Mouse (Mus musculus) hindbrain, embryonic 16.5 days (tissue): ENCODE results near the gene Pygo1. TPM values are rescaled to one million over a fixed set of nuclear protein-coding genes. Genes with fewer than 3 reads are reported as not detected.

Experiments
- ATAC-seq: fragments of 200-750 bp; cut with Nextera tagmentation; 2 replicates; pipeline ENCODE4 v1.8.0; 2017; ENCODE audit warnings: moderate TSS enrichment, moderate library complexity
- H3K27ac ChIP-seq: fragments of 300-500 bp; sonication (generic); 2 replicates; pipeline ENCODE4 v1.5.1; 2014; ENCODE audit warnings: low read depth, mild to moderate bottlenecking, control low read depth, low read length, moderate library complexity
- H3K27me3 ChIP-seq: fragments of 300-500 bp; sonication (generic); replicated peaks from 2 replicates; pipeline ENCODE4 v1.6.1; 2014; ENCODE audit warnings: low read length; ENCODE audit not compliant: control insufficient read depth, insufficient read depth
- H3K36me3 ChIP-seq: fragments of 300-500 bp; sonication (generic); 2 replicates; pipeline ENCODE4 v1.6.1; 2014; ENCODE audit warnings: mild to moderate bottlenecking, low read length, moderate library complexity, mixed read lengths; ENCODE audit not compliant: control insufficient read depth, insufficient read depth
- H3K4me1 ChIP-seq: fragments of 300-500 bp; sonication (generic); 2 replicates; pipeline ENCODE4 v1.6.1; 2014; ENCODE audit warnings: low read depth, low read length; ENCODE audit not compliant: control insufficient read depth, insufficient read depth
- H3K4me2 ChIP-seq: fragments of 300-500 bp; sonication (generic); 2 replicates; pipeline ENCODE4 v1.6.1; 2014; ENCODE audit warnings: mild to moderate bottlenecking, low read length, control low read depth, moderate library complexity
- H3K4me3 ChIP-seq: fragments of 300-500 bp; sonication (generic); 2 replicates; pipeline ENCODE4 v1.5.1; 2014; ENCODE audit warnings: mild to moderate bottlenecking, low read length, control low read depth, moderate library complexity
- H3K9ac ChIP-seq: fragments of 300-500 bp; sonication (generic); 2 replicates; pipeline ENCODE4 v1.6.1; 2014; ENCODE audit warnings: low read depth, mild to moderate bottlenecking, control low read depth, low read length, moderate library complexity
- H3K9me3 ChIP-seq: fragments of 300-500 bp; sonication (generic); 2 replicates; pipeline ENCODE4 v1.6.1; 2014; ENCODE audit warnings: mild to moderate bottlenecking, low read length, moderate library complexity; ENCODE audit not compliant: control insufficient read depth
- WGBS: fragments of 180-500 bp; shearing (Covaris S2); extraction: QIAGEN DNeasy Blood & Tissue Kit; methylation state at CpG from one replicate; pipeline ENCODE4 v1.1.7; 2014; 5-methylcytosine and 5-hydroxymethylcytosine counted together
- polyA plus RNA-seq: library from polyadenylated mRNA; unstranded; fragments of >200 nt; fragmentation: Nextera tagmentation; extraction: Ambion mirVana; gene quantifications from 2 replicates; pipeline ENCODE4 v1.2.1, GENCODE M21; 2015

Gene Pygo1
- polyA plus RNA-seq, 1 experiment from 2014 or later: 12.0 TPM

GRCm38 (mm10) chr9:72972984-72973383, 47.5 kb downstream of the Pygo1 start:
- no peak overlapping the region for H3K4me2 ChIP-seq
- H3K4me3 ChIP-seq: no peak overlapping the region
- ATAC-seq: no peak
- H3K27ac ChIP-seq: no peak overlapping the region
- H3K4me1 ChIP-seq: no peaks in the 10 kb centered on the region
- no peaks in the 10 kb centered on the region for H3K9me3 ChIP-seq
- no peaks in the 10 kb centered on the region for H3K36me3 ChIP-seq
- H3K9ac ChIP-seq: no peak overlapping the region
- no peaks in the 10 kb centered on the region for H3K27me3 ChIP-seq

- H3K4me2 ChIP-seq: no peak overlapping the region
- no peaks in the 10 kb centered on the region for H3K4me1 ChIP-seq
- H3K9me3 ChIP-seq: no peaks in the 10 kb centered on the region
These were observed 49.3 kb downstream of the Pygo1 start for GRCm38 (mm10) chr9:72974734-72975133.

GRCm38 (mm10) chr9:72975242-72975641, 49.8 kb downstream of the Pygo1 start:
- WGBS: 95% methylated on average over 1 of the region's 1 CpGs
- H3K27me3 ChIP-seq: no peaks in the 10 kb centered on the region

More at GRCm38 (mm10) chr9:72974734-72975133, 49.3 kb downstream of the Pygo1 start:
- WGBS: 96% methylated on average over 5 of the region's 5 CpGs
- H3K27me3 ChIP-seq: no peaks in the 10 kb centered on the region
- no peak for ATAC-seq
- no peak overlapping the region for H3K4me3 ChIP-seq
- H3K27ac ChIP-seq: no peak overlapping the region
- H3K9ac ChIP-seq: no peak overlapping the region
- H3K36me3 ChIP-seq: no peaks in the 10 kb centered on the region

GRCm38 (mm10) chr9:72983066-72983465, 57.6 kb downstream of the Pygo1 start:
- H3K36me3 ChIP-seq: no peaks in the 10 kb centered on the region
- H3K4me3 ChIP-seq: no peak overlapping the region
- WGBS: 69% methylated on average over 2 of the region's 2 CpGs
- H3K4me1 ChIP-seq: peaks cover 17% of the 10 kb centered on the region
- H3K27ac ChIP-seq: no peak overlapping the region
- no peak overlapping the region for H3K4me2 ChIP-seq
- no peaks in the 10 kb centered on the region for H3K27me3 ChIP-seq
- ATAC-seq: no peak
- no peak overlapping the region for H3K9ac ChIP-seq
- H3K9me3 ChIP-seq: no peaks in the 10 kb centered on the region

More at GRCm38 (mm10) chr9:72975242-72975641, 49.8 kb downstream of the Pygo1 start:
- no peak for ATAC-seq
- no peak overlapping the region for H3K4me2 ChIP-seq
- no peak overlapping the region for H3K9ac ChIP-seq
- no peak overlapping the region for H3K4me3 ChIP-seq
- H3K4me1 ChIP-seq: no peaks in the 10 kb centered on the region
- H3K36me3 ChIP-seq: no peaks in the 10 kb centered on the region
- no peak overlapping the region for H3K27ac ChIP-seq
- no peaks in the 10 kb centered on the region for H3K9me3 ChIP-seq

GRCm38 (mm10) chr9:72985250-72986220, 60.1 kb downstream of the Pygo1 start, which contains the start of the genes Ccpg1os and Ccpg1:
Ccpg1os (minus strand) TSS chr9:72985382.
Ccpg1 (plus strand) TSS chr9:72985429.
- H3K4me3 ChIP-seq: peak within 1 kb of the TSS; percentile 98
- peak within 1 kb of the TSS; percentile 91 for H3K9ac ChIP-seq
- H3K27me3 ChIP-seq: no peaks in the 10 kb centered on the region
- H3K4me2 ChIP-seq: peak within 1 kb of the TSS; percentile 88
- H3K27ac ChIP-seq: peak within 1 kb of the TSS; percentile 91
- peak; percentile 100 for ATAC-seq
- no peaks in the 10 kb centered on the region for H3K36me3 ChIP-seq
- under 1% methylated on average over 70 of the region's 88 CpGs for WGBS
- peaks cover 17% of the 10 kb centered on the region for H3K4me1 ChIP-seq
- no peaks in the 10 kb centered on the region for H3K9me3 ChIP-seq

- no peaks in the 10 kb centered on the region for H3K9me3 ChIP-seq
- peaks cover 17% of the 10 kb centered on the region for H3K4me1 ChIP-seq
- WGBS: 73% methylated on average over 3 of the region's 3 CpGs
- ATAC-seq: no peak
- H3K27me3 ChIP-seq: no peaks in the 10 kb centered on the region
- no peak overlapping the region for H3K4me2 ChIP-seq
- H3K36me3 ChIP-seq: no peaks in the 10 kb centered on the region
- no peak overlapping the region for H3K27ac ChIP-seq
- no peak overlapping the region for H3K9ac ChIP-seq
- H3K4me3 ChIP-seq: no peak overlapping the region
These were observed 62.3 kb downstream of the Pygo1 start for GRCm38 (mm10) chr9:72987703-72988102.

GRCm38 (mm10) chr9:72988706-72989105, 63.3 kb downstream of the Pygo1 start:
- WGBS: 85% methylated on average over 5 of the region's 5 CpGs
- Histone ChIP-seq H3K4me3 (no peak overlapping the region), H3K27me3 (no peaks in the 10 kb centered on the region), H3K9me3 (no peaks in the 10 kb centered on the region), H3K27ac (no peak overlapping the region), H3K9ac (no peak overlapping the region), H3K4me2 (no peak overlapping the region), H3K4me1 (peaks cover 17% of the 10 kb centered on the region), H3K36me3 (no peaks in the 10 kb centered on the region)
- ATAC-seq: no peak

- Histone ChIP-seq H3K4me3 (no peak overlapping the region), H3K4me1 (peaks cover 5% of the 10 kb centered on the region), H3K9me3 (no peaks in the 10 kb centered on the region), H3K27me3 (no peaks in the 10 kb centered on the region), H3K36me3 (no peaks in the 10 kb centered on the region), H3K4me2 (no peak overlapping the region), H3K9ac (no peak overlapping the region), H3K27ac (no peak overlapping the region)
- WGBS: 96% methylated on average over 2 of the region's 2 CpGs
- no peak for ATAC-seq
These were observed 66.0 kb downstream of the Pygo1 start for GRCm38 (mm10) chr9:72991420-72991819.

- H3K27me3 ChIP-seq: no peaks in the 10 kb centered on the region
- no peaks in the 10 kb centered on the region for H3K9me3 ChIP-seq
- no peak overlapping the region for H3K9ac ChIP-seq
- H3K27ac ChIP-seq: no peak overlapping the region
- H3K4me1 ChIP-seq: no peaks in the 10 kb centered on the region
- no peaks in the 10 kb centered on the region for H3K36me3 ChIP-seq
- no peak overlapping the region for H3K4me2 ChIP-seq
- no peak overlapping the region for H3K4me3 ChIP-seq
- WGBS: 91% methylated on average over 5 of the region's 5 CpGs
- no peak for ATAC-seq
These were observed 67.1 kb downstream of the Pygo1 start for GRCm38 (mm10) chr9:72992576-72992975.
